8 mouse cellular contexts compared by ENCODE assay signal in the genomic region with DNA sequence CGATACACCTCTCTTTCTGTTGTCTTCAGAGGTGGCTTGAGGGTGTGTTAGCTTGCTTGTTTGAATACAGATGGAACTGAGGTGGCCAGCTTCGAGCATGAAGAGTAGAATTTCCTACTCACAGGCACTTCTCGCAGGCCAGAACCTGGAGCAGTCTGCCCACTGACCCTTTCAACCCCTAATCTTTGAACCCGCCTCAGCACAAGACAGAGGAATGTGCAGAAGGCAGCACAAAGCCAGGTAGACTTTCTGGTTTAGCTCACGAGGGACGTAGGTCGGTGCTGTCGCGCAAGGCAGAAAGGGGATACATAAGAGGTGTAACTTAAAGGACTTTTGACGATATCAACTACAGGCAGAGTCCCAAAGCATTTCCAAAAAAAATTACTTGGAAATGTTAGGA. TPM values are rescaled to one million over a fixed set of nuclear protein-coding genes. Genes with fewer than 3 reads are reported as not detected.
A peak's percentile ranks its signal among the peaks of the same experiment; 100 is the strongest.
DNase-seq lines count a peak whose midpoint lies in the region; ATAC-seq and TF ChIP-seq lines count a peak whose summit lies in the region.

No protein-coding gene starts in this region.

- H3K4me1 ChIP-seq in ES-Bruce4 (ENCODE audit: control insufficient read depth, insufficient read depth, low read length), result no peaks in the 10 kb centered on the region
- H3K4me1 ChIP-seq in embryonic facial prominence, embryonic 14.5 days (ENCODE audit: control insufficient read depth, insufficient read depth, low read length), result peaks cover 36% of the 10 kb centered on the region
- H3K4me1 ChIP-seq in intestine, postnatal 0 days (replicated peaks; ENCODE audit: control insufficient read depth, insufficient read depth, low read length), result no peaks in the 10 kb centered on the region

- H3K4me2 ChIP-seq in embryonic facial prominence, embryonic 14.5 days (ENCODE audit: low read depth, low read length), result peak overlapping the region; percentile 89
- H3K4me2 ChIP-seq in intestine, postnatal 0 days (replicated peaks; ENCODE audit: low read depth), result peak overlapping the region; percentile 90

- DNase-seq in cerebellum, adult 18-20 months, result peak; percentile 20 to 39
- DNase-seq in cerebellum, adult 11 months, result no peak
- peak; percentile 22 for DNase-seq in embryonic facial prominence, embryonic 14.5 days (ENCODE audit: low spot score)
- no peak for DNase-seq in right cerebral cortex, adult 18-20 months
- no peak for DNase-seq in frontal cortex, postnatal 36 days (ENCODE audit: low spot score in 2 of 2)

- H3K27me3 ChIP-seq in ES-Bruce4 (ENCODE audit: control insufficient read depth, insufficient read depth, low read length, poor library complexity, severe bottlenecking), result peaks cover 10% of the 10 kb centered on the region
- H3K27me3 ChIP-seq in embryonic facial prominence, embryonic 14.5 days (replicated peaks; ENCODE audit: control insufficient read depth, insufficient read depth, low read length), result no peaks in the 10 kb centered on the region
- no peaks in the 10 kb centered on the region for H3K27me3 ChIP-seq in intestine, postnatal 0 days (replicated peaks; ENCODE audit: control insufficient read depth, insufficient read depth, low read length)

- H3K9me3 ChIP-seq in ES-Bruce4 (replicated peaks; ENCODE audit: control insufficient read depth, insufficient read depth, low read length, poor library complexity, severe bottlenecking), result no peaks in the 10 kb centered on the region
- no peaks in the 10 kb centered on the region for H3K9me3 ChIP-seq in embryonic facial prominence, embryonic 14.5 days (ENCODE audit: control insufficient read depth, low read length)
- H3K9me3 ChIP-seq in intestine, postnatal 0 days (ENCODE audit: control insufficient read depth), result no peaks in the 10 kb centered on the region

- peaks cover 81% of the 10 kb centered on the region for H3K79me2 ChIP-seq in macrophage (ENCODE audit: inconsistent target)

- H3K4me3 ChIP-seq in ES-Bruce4 (ENCODE audit: low read depth, low read length) (peak overlapping the region; percentile 77), macrophage (ENCODE audit: inconsistent target) (peak overlapping the region; percentile 80)
- peak overlapping the region; percentile 81 for H3K4me3 ChIP-seq in embryonic facial prominence, embryonic 14.5 days (ENCODE audit: low read depth, low read length)
- H3K4me3 ChIP-seq in intestine, postnatal 0 days (ENCODE audit: low read depth, low read length), result peak overlapping the region; percentile 83

- H3K36me3 ChIP-seq in ES-Bruce4 (ENCODE audit: control insufficient read depth, insufficient read depth, low read length, poor library complexity, severe bottlenecking) (no peaks in the 10 kb centered on the region), macrophage (ENCODE audit: inconsistent target) (no peaks in the 10 kb centered on the region)
- H3K36me3 ChIP-seq in embryonic facial prominence, embryonic 14.5 days (ENCODE audit: control insufficient read depth, insufficient read depth, low read length), result no peaks in the 10 kb centered on the region
- no peaks in the 10 kb centered on the region for H3K36me3 ChIP-seq in intestine, postnatal 0 days (ENCODE audit: control insufficient read depth, insufficient read depth)

- peak overlapping the region; percentile 77 for H3K9ac ChIP-seq in ES-Bruce4 (ENCODE audit: low read depth, poor library complexity, severe bottlenecking)
- peak overlapping the region; percentile 88 for H3K9ac ChIP-seq in embryonic facial prominence, embryonic 14.5 days (ENCODE audit: low read depth, low read length)
- peak overlapping the region; percentile 63 for H3K9ac ChIP-seq in intestine, postnatal 0 days (ENCODE audit: low read depth, low read length)

- H3K27ac ChIP-seq in ES-Bruce4 (ENCODE audit: insufficient read depth, low read length), result no peak overlapping the region
- H3K27ac ChIP-seq in embryonic facial prominence, embryonic 14.5 days (replicated peaks; ENCODE audit: low read depth, low read length), result peak overlapping the region; percentile 88; the same call in 1 of the 2 replicates
- H3K27ac ChIP-seq in intestine, postnatal 0 days (ENCODE audit: low read depth, low read length), result peak overlapping the region; percentile 86
- peak overlapping the region; percentile 84 for H3K27ac ChIP-seq in macrophage

- 4% methylated on average over 10 of the region's 10 CpGs for WGBS in embryonic facial prominence, embryonic 14.5 days
- WGBS in intestine, postnatal 0 days, result 6% methylated on average over 10 of the region's 10 CpGs
- 15% methylated on average over 10 of the region's 10 CpGs for WGBS in macrophage (ENCODE audit: missing documents)

- no peak for TF ChIP-seq EP300 in ES-Bruce4 (IDR thresholded peaks at IDR 0.05; ENCODE audit: insufficient read depth, low read depth, low read length)

- TF ChIP-seq CTCF in ES-Bruce4 (IDR thresholded peaks at IDR 0.05; ENCODE audit: low read depth, low read length), result no peak
- no peak for TF ChIP-seq CTCF in intestine, postnatal 0 days (IDR thresholded peaks at IDR 0.05; ENCODE audit: low read depth)

- no peak for ATAC-seq in embryonic facial prominence, embryonic 14.5 days (ENCODE audit: low read depth)
- peak; percentile 63 for ATAC-seq in intestine, postnatal 0 days

- no peak for TF ChIP-seq POLR2A in ES-Bruce4 (IDR thresholded peaks at IDR 0.05; ENCODE audit: insufficient read depth, low read length)

RNA-seq across cellular contexts. Expression of a gene that starts 0.9 kb away (rescaled TPM):
- 26.0 and 26.7 TPM in 2 replicates for polyA plus RNA-seq in ES-Bruce4 (2011; ENCODE audit: insufficient read depth, insufficient read length, low read depth, missing spikeins)
- polyA plus RNA-seq in embryonic facial prominence, embryonic 14.5 days (2014; fragmentation: Nextera tagmentation; extraction: Ambion mirVana), result 25.9 and 29.2 TPM in 2 replicates
- polyA plus RNA-seq in intestine, postnatal 0 days (2015; fragmentation: Nextera tagmentation; extraction: Ambion mirVana), result 19.7 and 22.5 TPM in 2 replicates
- 1,000 to 10,000 TPM in 1 of 26 experiments, 100 to 1,000 TPM in 25; 347 to 1,329 (median 426) TPM for total RNA-seq in macrophage (2018; cell fraction: chromatin; rRNA removed)
- total RNA-seq in macrophage (2018; cell fraction: cytosol; rRNA removed), result 100 to 1,000 TPM in 2 of 26 experiments, 10 to 100 TPM in 24; 73.8 to 104 (median 89.1) TPM
- 100 to 1,000 TPM; 123 to 625 (median 180) TPM for total RNA-seq in macrophage (2018; cell fraction: nucleus; rRNA removed)
- polyA plus RNA-seq in macrophage (2018), result 50.4 to 116 TPM (median 74.4 TPM) in 3 replicates

RNA-seq across cellular contexts. Expression of a gene that starts 32.4 kb away (rescaled TPM):
- polyA plus RNA-seq in ES-Bruce4 (2011; ENCODE audit: insufficient read depth, insufficient read length, low read depth, missing spikeins) (21.3 and 21.5 TPM in 2 replicates), macrophage (2018) (17.9 to 22.7 TPM (median 19.0 TPM) in 3 replicates)
- 16.7 and 19.8 TPM in 2 replicates for polyA plus RNA-seq in embryonic facial prominence, embryonic 14.5 days (2014; fragmentation: Nextera tagmentation; extraction: Ambion mirVana)
- polyA plus RNA-seq in intestine, postnatal 0 days (2015; fragmentation: Nextera tagmentation; extraction: Ambion mirVana), result 9.3 and 10.0 TPM in 2 replicates
- 100 to 1,000 TPM in 14 of 26 experiments, 10 to 100 TPM in 12; 28.2 to 133 (median 102) TPM for total RNA-seq in macrophage (2018; cell fraction: chromatin; rRNA removed)
- total RNA-seq in macrophage (2018; cell fraction: cytosol; rRNA removed), result 10 to 100 TPM; 17.7 to 34.6 (median 23.2) TPM
- 10 to 100 TPM; 22.3 to 72.3 (median 54.1) TPM for total RNA-seq in macrophage (2018; cell fraction: nucleus; rRNA removed)

Comparison
In these comparisons a context has a peak if more than half of its experiments do, and no peak if none do; other contexts are left out.
1. DNase-seq: peak in cerebellum, adult 18-20 months (2 of 2) and embryonic facial prominence, embryonic 14.5 days (single experiment); none in cerebellum, adult 11 months (single experiment), right cerebral cortex, adult 18-20 months (single experiment) and frontal cortex, postnatal 36 days (0 of 2).
2. Peak in every context shown above with its lines, with median percentiles within 50 percentile points of each other: H3K4me3 ChIP-seq and H3K9ac ChIP-seq.